Mouse (Mus musculus) urinary bladder, postnatal 25 days (tissue): ENCODE results near the gene Rab6b.

Source experiments
- DNase-seq: peaks from one replicate; pipeline ENCODE4 v3.0.0; 2022; ENCODE audit warnings: low spot score

The Rab6b gene

DNA sequence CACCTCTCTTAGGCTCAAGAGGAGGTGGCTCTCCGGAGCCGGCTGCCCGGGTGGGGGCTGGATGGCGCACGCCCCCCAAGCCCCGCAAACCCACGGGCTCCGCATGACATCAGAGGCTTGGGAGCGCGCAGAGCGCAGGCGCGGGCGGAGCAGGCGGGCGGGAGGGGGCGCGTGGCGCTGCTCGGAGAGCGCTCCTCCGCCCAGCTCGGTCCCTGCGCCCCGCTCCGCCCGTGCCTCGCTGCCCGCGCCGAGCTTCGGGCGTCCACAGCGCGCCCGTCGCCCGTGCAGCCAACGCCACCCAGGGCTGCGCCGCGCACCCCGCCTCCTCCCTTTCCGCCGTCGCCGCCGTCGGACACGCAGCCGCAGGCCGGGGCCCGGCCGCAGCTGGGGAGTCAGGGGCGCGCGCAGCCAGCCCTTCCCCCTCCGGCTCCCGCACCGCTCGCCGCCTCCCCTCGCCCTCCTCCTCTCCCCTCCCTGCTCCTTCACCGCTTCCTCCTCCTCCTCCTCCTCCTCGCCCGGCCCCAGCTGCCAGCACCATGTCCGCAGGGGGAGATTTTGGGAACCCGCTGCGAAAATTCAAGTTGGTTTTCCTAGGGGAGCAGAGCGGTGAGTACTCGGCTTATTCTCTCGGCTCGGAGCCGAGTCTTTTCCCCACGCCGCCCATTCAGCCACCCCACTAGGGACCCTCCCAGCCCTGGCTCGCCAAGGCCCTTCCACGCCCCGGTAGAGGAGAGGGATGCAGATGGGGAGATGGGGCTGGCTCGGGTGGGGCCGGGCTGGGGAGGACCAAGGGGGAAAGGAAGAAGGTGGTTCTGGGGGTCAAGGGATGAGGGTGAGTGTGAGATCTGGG, at the start of gene Rab6b:
Rab6b (plus strand) TSS at position 167 of the 850 bp plus-strand sequence.
- peak; percentile 26 for DNase-seq

DNA sequence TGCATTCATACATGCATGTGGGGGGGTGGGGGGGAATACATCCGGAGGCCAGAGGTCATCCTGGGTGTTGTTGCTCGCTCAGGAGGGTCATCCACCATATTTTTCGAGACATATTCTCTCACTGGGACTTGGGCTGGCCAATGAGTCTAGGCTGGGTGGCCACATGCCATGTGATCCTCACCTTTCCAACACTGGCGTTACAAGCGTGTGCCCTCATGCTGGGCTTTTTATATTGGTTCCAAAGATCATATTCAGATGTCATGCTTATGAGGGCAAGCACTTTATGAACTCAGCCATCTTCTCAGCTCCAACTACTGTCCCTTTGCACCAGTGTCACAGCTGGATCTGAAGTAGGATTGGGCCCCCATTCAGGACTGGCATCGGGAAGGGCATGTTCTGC, 48.0 kb upstream of the Rab6b start:
- DNase-seq: no peak

DNA sequence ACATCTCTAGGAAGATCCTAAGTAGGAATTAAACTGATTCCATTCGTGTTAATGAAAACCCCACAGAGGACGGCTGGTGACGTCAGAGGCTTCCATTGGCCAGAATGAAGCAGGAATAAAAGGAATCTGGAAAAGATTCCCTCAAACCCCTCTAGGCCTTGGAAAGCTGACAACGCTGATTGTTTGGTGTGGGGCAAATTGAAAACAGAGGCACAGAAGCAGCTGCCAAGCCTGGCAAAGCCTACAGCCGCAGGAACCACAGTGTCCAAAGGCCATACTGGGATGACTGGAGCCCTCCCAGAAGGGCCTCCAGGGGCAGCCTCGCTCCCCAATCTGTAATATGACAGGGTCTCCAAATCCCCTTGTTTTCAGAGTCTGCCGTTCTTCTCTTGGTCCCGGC, 44.7 kb upstream of the Rab6b start:
- DNase-seq: no peak

GRCm38 (mm10) chr9:103067651-103068050, 43.9 kb upstream of the Rab6b start:
- DNase-seq: no peak

DNA sequence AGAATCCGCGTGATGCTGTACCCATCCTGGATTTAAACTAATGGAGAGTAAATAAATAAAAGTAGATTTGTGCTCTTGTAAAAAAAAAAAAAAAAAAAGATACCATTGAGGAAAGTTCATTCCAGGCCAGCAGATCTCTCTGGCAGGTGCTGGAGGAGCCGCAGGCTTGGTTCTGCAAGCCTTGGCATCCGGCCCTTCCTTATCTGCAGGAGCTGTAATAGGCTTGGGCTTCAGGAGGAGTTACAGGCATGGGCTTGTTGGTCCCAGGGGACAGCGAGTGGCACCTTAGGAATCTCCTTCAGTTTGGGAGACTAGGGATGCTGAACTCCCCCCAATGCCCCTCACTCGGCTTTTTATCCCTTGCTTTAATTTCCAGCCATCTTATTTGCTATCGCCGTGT, 42.8 kb upstream of the Rab6b start:
- DNase-seq: no peak

- DNase-seq: no peak
Observed at GRCm38 (mm10) chr9:103071541-103072203, 39.9 kb upstream of the Rab6b start.

DNA sequence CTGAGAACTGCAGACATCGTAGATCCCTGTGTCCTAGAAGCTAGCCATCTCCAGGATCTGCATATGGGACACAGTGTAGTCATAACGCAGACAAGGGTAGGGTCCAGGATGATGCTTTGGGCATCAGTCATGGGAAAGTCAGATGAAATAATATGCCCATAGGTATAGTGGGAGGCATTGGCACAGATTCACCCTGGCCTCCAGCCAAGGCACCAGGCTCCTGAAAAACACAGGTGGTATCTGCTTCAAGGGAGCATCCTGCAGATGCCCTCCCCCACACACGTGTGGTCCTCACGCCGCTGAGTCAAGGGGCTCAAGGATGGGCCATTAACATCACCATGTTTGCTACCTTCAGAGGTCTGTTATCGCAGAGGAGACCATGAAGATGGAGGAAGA, 39.4 kb upstream of the Rab6b start:
- DNase-seq: no peak

DNA sequence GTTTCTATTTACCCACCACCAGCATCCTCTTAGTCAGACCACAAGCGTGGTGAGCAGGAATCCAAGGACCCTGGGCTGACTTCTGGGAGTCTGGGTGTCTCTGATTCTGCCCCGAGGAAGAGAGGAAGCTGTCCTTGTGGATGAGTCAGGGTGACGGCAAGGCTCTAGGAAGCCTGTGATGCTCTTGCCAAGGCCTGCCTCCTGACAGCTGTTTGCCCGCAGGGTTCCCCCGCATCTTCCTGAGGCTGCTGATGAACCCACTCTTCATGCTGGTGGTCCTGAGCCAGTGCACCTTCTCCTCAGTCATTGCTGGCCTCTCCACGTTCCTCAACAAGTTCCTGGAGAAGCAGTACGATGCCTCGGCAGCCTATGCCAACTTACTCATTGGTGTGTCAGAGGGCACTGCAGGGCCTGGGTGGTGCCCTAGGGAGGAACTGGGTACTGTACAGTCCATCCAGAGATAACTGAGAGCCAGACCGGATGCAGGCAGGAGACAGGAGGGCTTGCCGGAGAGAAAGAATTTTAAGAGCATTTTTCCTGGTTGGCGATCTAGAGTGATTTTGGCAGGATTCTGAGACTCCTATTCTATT, 38.6 kb upstream of the Rab6b start:
- DNase-seq: no peak

DNA sequence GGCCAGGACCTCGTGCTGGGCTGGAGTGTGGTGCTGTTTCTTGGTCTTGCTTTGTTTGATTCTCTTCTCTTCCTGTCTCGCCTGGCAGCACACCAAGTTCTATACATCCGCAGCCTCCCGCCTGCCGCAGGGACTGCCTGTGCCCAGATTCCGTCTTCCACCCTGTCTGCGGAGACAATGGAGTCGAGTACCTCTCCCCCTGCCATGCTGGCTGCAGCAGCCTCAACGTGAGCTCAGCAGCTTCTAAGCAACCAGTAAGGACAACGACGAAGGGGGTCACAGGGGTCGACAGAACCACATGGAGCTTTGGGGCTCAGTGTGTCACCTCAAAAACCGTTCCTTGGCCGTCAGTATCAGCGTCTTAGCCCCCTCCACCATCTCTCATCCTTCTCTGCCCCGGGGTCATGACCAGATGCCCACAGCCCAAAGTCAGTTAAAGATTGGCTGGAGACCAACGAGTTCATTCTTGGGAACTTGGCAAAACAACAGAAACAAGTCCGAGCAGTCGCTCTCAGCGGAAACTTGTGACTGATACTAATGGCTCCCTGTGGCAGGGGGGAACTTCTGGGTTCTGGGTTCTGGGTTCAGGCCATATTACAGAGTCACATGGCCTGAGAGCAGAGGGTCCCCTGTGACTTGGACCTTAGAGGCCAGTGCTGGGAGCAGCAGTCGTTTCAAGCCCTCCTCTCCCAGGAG, 34.6 kb upstream of the Rab6b start:
- no peak for DNase-seq

GRCm38 (mm10) chr9:103078194-103078691, 33.3 kb upstream of the Rab6b start:
- no peak for DNase-seq

DNA sequence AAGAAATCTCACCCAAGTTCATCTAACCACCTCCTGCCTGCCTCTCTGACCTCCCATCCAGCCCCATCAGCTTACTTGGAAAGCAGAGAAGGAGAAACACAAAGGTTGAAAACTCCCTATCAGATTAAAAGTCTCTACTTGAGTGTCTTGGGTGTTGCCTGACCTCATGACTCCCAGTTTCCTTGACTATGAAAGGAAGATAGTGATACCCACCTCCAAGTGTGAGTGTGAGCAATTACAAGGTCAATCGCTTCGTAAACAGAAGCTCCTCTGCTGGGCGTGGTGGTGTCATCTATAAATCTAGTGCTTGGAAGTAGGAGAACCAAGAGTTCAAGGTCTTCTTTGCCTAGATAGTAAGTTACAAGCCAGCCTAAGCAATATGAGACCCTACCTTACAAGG, 31.4 kb upstream of the Rab6b start:
- no peak for DNase-seq

DNA sequence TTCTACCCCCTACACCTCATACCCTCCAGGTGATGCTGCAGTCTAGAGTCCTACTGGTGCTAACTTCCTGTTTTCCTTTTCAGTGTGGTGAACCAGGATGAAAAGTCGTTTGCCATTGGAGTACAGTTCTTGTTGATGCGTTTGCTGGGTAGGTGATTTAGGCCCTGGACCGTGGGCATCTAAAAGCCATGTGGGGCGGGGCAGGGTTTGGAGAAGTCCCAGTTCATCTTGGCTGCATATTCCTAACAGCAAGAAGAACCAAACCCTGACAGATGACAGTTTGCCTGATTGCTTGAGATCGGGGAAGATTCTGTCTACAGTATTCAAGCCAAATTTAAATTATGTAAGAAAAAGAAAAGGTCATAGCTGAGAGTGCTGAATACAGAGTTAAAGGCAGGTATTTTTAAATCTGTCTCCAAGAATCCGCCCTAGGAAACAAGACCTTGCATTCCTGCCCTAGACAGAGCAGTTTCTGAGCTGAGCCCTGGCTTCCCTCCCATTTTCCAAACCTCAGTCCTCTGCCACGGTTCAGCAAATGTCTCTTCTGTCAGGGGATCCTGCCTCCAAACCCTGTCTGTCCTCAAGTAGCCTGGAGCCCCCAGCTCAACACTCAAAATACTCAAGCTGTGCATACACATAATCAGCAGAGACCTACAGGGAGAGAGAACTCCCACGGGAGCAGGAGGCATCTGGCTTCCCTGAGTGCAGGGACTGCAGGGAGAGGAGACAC, 29.2 kb upstream of the Rab6b start:
- DNase-seq: no peak

- no peak for DNase-seq
Observed at GRCm38 (mm10) chr9:103083405-103083804, 28.2 kb upstream of the Rab6b start.

DNA sequence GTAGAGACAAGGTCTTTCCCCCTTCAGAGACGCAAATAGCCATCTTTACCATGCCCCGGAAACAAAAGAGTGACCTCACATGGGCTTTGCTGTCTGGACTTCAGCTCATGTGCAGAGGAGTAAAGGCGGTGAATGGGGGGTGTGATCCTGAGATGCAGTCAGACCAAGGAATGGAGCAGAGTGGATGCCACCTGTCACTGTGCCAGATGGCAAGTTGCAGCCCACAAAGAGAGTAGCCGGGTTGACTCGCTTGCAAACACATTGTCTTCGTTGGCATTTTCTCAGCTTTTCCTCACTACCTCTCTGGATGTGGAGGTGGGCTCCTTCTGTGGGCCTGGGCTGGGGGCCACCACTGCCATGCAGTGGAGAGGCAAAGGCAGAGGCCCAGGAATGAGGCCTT, 24.9 kb upstream of the Rab6b start:
- no peak for DNase-seq

- no peak for DNase-seq
Observed at GRCm38 (mm10) chr9:103087301-103087700, 24.3 kb upstream of the Rab6b start.

GRCm38 (mm10) chr9:103088661-103089060, 22.9 kb upstream of the Rab6b start:
- no peak for DNase-seq

DNA sequence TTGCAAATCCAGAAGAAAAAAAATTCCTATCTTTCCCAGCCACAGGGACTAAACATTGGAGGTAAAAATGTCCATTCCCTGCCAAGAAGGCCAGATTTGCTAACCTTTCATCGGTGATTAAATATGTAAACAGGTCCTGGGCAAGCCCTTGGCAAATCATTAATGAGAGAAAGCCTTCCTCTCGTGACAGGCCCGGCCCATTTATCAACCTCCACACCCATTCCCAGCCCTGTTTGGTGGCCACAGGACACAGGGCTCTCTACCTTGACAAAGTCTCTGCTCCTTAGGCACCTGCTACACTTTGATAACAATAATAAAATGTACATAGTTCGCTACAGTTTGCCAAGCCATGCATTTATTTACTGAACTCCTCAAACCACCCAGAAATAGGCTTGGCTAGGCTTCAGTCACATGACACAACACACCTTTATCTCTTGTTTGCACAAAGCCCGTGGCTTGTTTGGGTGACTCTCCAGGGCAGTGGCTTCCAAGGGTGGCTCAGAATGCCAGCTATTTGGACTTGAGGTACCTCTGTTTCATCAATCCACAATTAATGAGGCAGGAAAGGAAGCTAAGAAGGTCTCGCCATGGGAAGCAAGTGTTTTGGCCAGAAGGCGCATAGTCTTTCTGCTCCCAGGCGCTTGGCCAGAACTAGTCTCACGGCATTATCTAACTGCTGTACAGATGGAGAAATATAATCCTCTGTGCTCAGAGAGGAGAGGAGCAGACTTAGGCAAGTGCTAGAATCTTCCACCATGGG, 21.3 kb upstream of the Rab6b start:
- no peak for DNase-seq

GRCm38 (mm10) chr9:103091039-103091883, 20.3 kb upstream of the Rab6b start:
- DNase-seq: no peak

- DNase-seq: peak; percentile 69
Observed at GRCm38 (mm10) chr9:103092248-103092647, 19.3 kb upstream of the Rab6b start.

DNA sequence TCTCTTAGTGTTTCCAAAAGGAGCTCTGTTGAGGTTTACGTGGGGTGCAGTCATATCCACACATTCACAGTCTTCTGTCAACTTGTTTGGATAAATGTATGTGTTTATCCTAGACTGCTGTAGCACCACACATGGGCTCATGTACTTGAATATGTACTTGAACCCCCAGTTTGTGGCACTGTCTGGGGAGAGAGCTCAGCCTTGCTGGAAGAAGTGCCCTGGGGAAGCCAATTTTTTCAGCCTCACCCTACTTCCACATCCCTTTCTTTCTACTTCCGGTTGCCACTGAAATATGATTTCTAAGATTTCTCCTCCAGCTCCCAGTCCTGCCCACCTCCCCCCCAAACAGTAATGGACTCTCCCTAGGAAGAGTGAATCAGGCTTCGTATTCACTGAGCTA, 17.9 kb upstream of the Rab6b start:
- no peak for DNase-seq
